Mouse (Mus musculus): Measurements from ENCODE around the gene Git2. TPM values are rescaled to one million over a fixed set of nuclear protein-coding genes. Genes with fewer than 3 reads are reported as not detected.

Git2 gene
- polyA plus RNA-seq, 1 experiment from 2014 or later = 49.6 TPM

Small RNA genes within 50 kb of the gene (microRNA-seq; reads per million reads assigned to microRNA genes)
- not detected for gene Mir7028

Other genes with a start within 250 kb of the Git2 start
- gene Fam222a, start 207.5 kb downstream of the Git2 start, polyA plus RNA-seq (2015; fragmentation: Nextera tagmentation; extraction: Ambion mirVana) = 1.2 and 1.3 TPM in 2 replicates
- 10.8 and 13.9 TPM in 2 replicates for gene Trpv4, start 117.1 kb downstream of the Git2 start, polyA plus RNA-seq (2015; fragmentation: Nextera tagmentation; extraction: Ambion mirVana)
- 88.4 and 94.6 TPM in 2 replicates for gene Gltp, start 84.5 kb downstream of the Git2 start, polyA plus RNA-seq (2015; fragmentation: Nextera tagmentation; extraction: Ambion mirVana)
- gene Tchp, start 67.8 kb downstream of the Git2 start, polyA plus RNA-seq (2015; fragmentation: Nextera tagmentation; extraction: Ambion mirVana) = 19.6 and 19.8 TPM in 2 replicates
- 45.9 and 47.0 TPM in 2 replicates for gene Ankrd13a, start 840 bp downstream of the Git2 start, polyA plus RNA-seq (2015; fragmentation: Nextera tagmentation; extraction: Ambion mirVana)
- 103 TPM in 2 replicates for gene 1500011B03Rik, start 48.0 kb upstream of the Git2 start, polyA plus RNA-seq (2015; fragmentation: Nextera tagmentation; extraction: Ambion mirVana)
- 0.45 TPM in 1 of 2 replicates, not detected in the other for gene 4930519G04Rik, start 78.1 kb upstream of the Git2 start, polyA plus RNA-seq (2015; fragmentation: Nextera tagmentation; extraction: Ambion mirVana)
- gene Gm9936, start 83.2 kb upstream of the Git2 start, polyA plus RNA-seq (2015; fragmentation: Nextera tagmentation; extraction: Ambion mirVana) = 0.51 and 0.56 TPM in 2 replicates
- gene Oasl2, start 121.4 kb upstream of the Git2 start, polyA plus RNA-seq (2015; fragmentation: Nextera tagmentation; extraction: Ambion mirVana) = 3.0 and 4.0 TPM in 2 replicates
- gene Oasl1, start 147.7 kb upstream of the Git2 start, polyA plus RNA-seq (2015; fragmentation: Nextera tagmentation; extraction: Ambion mirVana) = 0.48 and 0.56 TPM in 2 replicates
- 69.2 and 72.6 TPM in 2 replicates for gene 2210016L21Rik, start 166.6 kb upstream of the Git2 start, polyA plus RNA-seq (2015; fragmentation: Nextera tagmentation; extraction: Ambion mirVana)
- 0.26 TPM in 1 of 2 replicates, not detected in the other for gene Hnf1a, start 195.6 kb upstream of the Git2 start, polyA plus RNA-seq (2015; fragmentation: Nextera tagmentation; extraction: Ambion mirVana)
- gene Sppl3, start 235.6 kb upstream of the Git2 start, polyA plus RNA-seq (2015; fragmentation: Nextera tagmentation; extraction: Ambion mirVana) = 18.2 and 18.6 TPM in 2 replicates